Mouse (Mus musculus) C2C12 (cell line): ENCODE results near the gene Mpig6b. TPM values are rescaled to one million over a fixed set of nuclear protein-coding genes. Genes with fewer than 3 reads are reported as not detected.

ENCODE experiments used
- H3K27me3 ChIP-seq: one replicate; pipeline ENCODE4 v1.6.1; 2011; ENCODE audit not compliant: control insufficient read depth, insufficient read depth, insufficient read length
- H3K36me3 ChIP-seq: one replicate; pipeline ENCODE4 v1.6.1; 2011; ENCODE audit not compliant: control insufficient read depth, insufficient read depth
- H3K4me3 ChIP-seq: one replicate; pipeline ENCODE4 v1.5.1; 2011; ENCODE audit warnings: mild to moderate bottlenecking, control low read depth; ENCODE audit not compliant: poor library complexity, insufficient read depth, severe bottlenecking
- H3K79me2 ChIP-seq: one replicate; pipeline ENCODE4 v1.6.1; 2011; ENCODE audit not compliant: control insufficient read depth, insufficient read depth
- H3K79me3 ChIP-seq: one replicate; pipeline ENCODE4 v1.6.1; 2011; ENCODE audit warnings: low read depth, control low read depth
- H3ac ChIP-seq: one replicate; pipeline ENCODE3; 2011; ENCODE audit warnings: low read depth; ENCODE audit not compliant: control insufficient read depth, insufficient read length
- CEBPB ChIP-seq: IDR thresholded peaks from one replicate; pipeline ENCODE4 v1.6.1; 2011; ENCODE audit warnings: low read depth, mild to moderate bottlenecking, control low read depth, moderate library complexity
- CTCF ChIP-seq: IDR thresholded peaks from one replicate; pipeline ENCODE4 v1.5.1; 2011; ENCODE audit not compliant: control insufficient read depth, insufficient read depth, insufficient read length
- FOSL1 ChIP-seq: IDR thresholded peaks from one replicate; pipeline ENCODE4 v1.8.0; 2011; ENCODE audit warnings: mild to moderate bottlenecking, low read length; ENCODE audit not compliant: poor library complexity, insufficient read depth, severe bottlenecking
- MAX ChIP-seq: IDR thresholded peaks from one replicate; pipeline ENCODE4 v1.6.1; 2011; ENCODE audit warnings: mild to moderate bottlenecking, control low read depth
- MYOD1 ChIP-seq: IDR thresholded peaks from one replicate; pipeline ENCODE4 v1.6.1; 2011; ENCODE audit warnings: low read depth; ENCODE audit not compliant: control insufficient read depth, insufficient read length
- MYOG ChIP-seq: IDR thresholded peaks from one replicate; pipeline ENCODE4 v1.6.1; 2011; ENCODE audit not compliant: control insufficient read depth, insufficient read length; ENCODE audit errors: extremely low read depth
- USF1 ChIP-seq: IDR thresholded peaks from one replicate; pipeline ENCODE4 v1.6.1; 2011; ENCODE audit warnings: low read depth, mild to moderate bottlenecking, control low read depth, moderate library complexity
- polyA plus RNA-seq: library from polyadenylated mRNA; unstranded; fragments of >200 nt; fragmentation: generic; extraction: Trizol; gene quantifications from one replicate; pipeline ENCODE4 v1.2.1, GENCODE M21; 2012; ENCODE audit warnings: missing spikeins

Gene Mpig6b
- polyA plus RNA-seq, 1 experiment: 0.04 TPM

- H3K79me2 ChIP-seq: no peaks in the 10 kb centered on the region
- H3K79me3 ChIP-seq: no peaks in the 10 kb centered on the region
- TF ChIP-seq CEBPB: no peak
- no peak for TF ChIP-seq CTCF
- TF ChIP-seq MYOD1: no peak
- no peak for TF ChIP-seq MYOG
- no peak for TF ChIP-seq FOSL1
- TF ChIP-seq MAX: no peak
- no peak for TF ChIP-seq USF1
- H3K36me3 ChIP-seq: peaks cover 16% of the 10 kb centered on the region
- H3ac ChIP-seq: no peak within 1 kb of the TSS
- H3K27me3 ChIP-seq: no peaks in the 10 kb centered on the region
- H3K4me3 ChIP-seq: no peak within 1 kb of the TSS
These were observed 735 bp downstream of the Mpig6b start, which contains the start of gene Ly6g6c for GRCm38 (mm10) chr17:35064951-35065947. Gene Ly6g6c (plus strand): TSS chr17:35065388.

DNA sequence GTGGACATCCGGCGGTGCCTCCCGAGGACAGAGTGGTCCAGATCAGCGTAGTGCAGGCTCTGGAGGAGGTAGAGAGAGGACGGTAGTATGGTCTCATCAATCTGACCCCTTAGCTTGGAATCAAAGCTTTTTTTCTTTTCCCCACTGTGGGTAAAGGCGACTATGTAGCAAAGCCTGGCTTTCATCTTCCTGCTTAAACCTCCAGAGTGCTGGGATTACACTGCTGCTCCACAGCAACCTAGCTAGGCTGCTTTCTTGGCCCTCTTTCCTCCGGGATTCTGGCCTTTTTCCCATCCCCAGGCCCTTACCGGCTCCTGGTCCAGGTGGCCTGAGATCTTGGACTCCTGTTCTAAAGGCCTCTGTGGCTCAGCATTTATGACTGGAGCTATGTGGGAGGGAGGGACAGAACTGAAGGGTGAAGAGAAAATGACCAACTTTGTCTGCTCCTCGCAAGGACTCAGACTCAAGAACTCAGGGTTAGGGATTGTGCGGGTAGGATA, 1.6 kb downstream of the Mpig6b start:
- H3K4me3 ChIP-seq: no peak overlapping the region
- H3K27me3 ChIP-seq: no peaks in the 10 kb centered on the region
- TF ChIP-seq USF1 (no peak), MAX (no peak), MYOG (no peak), CEBPB (no peak), MYOD1 (no peak), CTCF (no peak), FOSL1 (no peak)

GRCm38 (mm10) chr17:35063466-35063865, 2.5 kb downstream of the Mpig6b start:
- no peak overlapping the region for H3K4me3 ChIP-seq
- H3K79me2 ChIP-seq: no peaks in the 10 kb centered on the region
- TF ChIP-seq USF1 (no peak), MAX (no peak), CTCF (no peak), FOSL1 (no peak), MYOG (no peak), MYOD1 (no peak), CEBPB (no peak)
- H3K36me3 ChIP-seq: peaks cover 20% of the 10 kb centered on the region
- H3K27me3 ChIP-seq: no peaks in the 10 kb centered on the region
- no peak overlapping the region for H3ac ChIP-seq
- H3K79me3 ChIP-seq: no peaks in the 10 kb centered on the region

More for the DNA sequence above, 1.6 kb downstream of the Mpig6b start:
- Histone ChIP-seq H3ac (no peak overlapping the region), H3K36me3 (peaks cover 17% of the 10 kb centered on the region), H3K79me2 (no peaks in the 10 kb centered on the region), H3K79me3 (no peaks in the 10 kb centered on the region)

- Histone ChIP-seq H3ac (no peak overlapping the region), H3K4me3 (no peak overlapping the region), H3K27me3 (no peaks in the 10 kb centered on the region), H3K79me3 (no peaks in the 10 kb centered on the region), H3K79me2 (peaks cover under 1% of the 10 kb centered on the region), H3K36me3 (peaks cover 40% of the 10 kb centered on the region)
- TF ChIP-seq CTCF: no peak
These were observed 4.7 kb downstream of the Mpig6b start for GRCm38 (mm10) chr17:35061299-35061698.

DNA sequence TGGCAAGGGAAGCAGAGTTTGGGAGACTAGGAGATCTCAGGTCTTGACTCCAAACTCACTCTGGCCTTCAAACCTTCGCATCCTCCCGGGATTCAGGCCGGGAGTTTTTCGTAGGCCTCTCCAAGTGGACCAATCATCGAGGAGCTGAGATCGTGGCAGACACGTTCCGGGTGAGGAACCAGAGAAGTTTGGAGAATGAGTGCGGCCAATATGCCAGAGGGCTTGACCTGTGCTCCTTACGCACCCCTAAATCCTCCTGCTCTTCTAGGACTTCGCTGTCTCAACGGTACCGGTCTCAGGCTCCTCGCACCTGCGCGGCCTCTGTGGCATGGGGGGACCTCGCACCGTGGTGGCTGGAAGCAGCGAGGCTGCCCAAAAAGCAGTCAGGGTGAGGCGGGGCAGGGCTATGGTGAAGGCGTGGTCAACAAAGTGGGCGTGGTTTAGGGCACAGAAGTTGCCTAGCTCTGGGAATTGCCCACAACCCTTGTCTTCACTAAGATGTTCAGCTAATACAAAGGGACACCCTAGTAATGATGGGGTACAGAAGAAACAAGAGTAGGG, 5.2 kb downstream of the Mpig6b start:
- Histone ChIP-seq H3K79me3 (no peaks in the 10 kb centered on the region), H3K36me3 (peaks cover 45% of the 10 kb centered on the region)

More for the DNA sequence above, 5.2 kb downstream of the Mpig6b start:
- H3K4me3 ChIP-seq: no peak overlapping the region
- no peaks in the 10 kb centered on the region for H3K27me3 ChIP-seq
- H3ac ChIP-seq: no peak overlapping the region
- H3K79me2 ChIP-seq: peaks cover 5% of the 10 kb centered on the region
- no peak for TF ChIP-seq USF1
- TF ChIP-seq MYOG: no peak
- no peak for TF ChIP-seq CEBPB
- TF ChIP-seq MYOD1: no peak
- no peak for TF ChIP-seq FOSL1
- TF ChIP-seq MAX: no peak
- TF ChIP-seq CTCF: no peak
